ENCODE assay signal across 22 mouse cellular contexts in the genomic region with DNA sequence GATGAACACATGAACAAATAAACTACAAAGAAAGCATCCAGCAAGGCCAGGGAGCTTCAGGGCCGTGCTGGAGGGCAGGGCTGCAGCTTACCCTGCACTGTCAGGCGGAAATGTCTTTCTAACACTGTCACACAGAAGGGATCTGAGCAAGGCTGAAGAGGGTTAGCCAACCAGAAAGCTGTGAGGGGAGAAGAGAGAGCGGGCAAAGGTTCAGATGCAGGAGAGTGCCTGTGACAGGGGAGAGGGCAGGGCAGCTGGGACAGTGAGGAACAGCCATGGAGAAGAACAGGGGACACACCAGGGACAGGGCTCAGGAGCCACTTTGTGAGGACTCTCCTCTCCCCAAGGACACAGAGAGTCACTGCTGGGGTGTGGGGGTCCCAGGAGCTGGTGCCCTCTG. TPM values are rescaled to one million over a fixed set of nuclear protein-coding genes. Genes with fewer than 3 reads are reported as not detected.
DNase-seq lines count a peak whose midpoint lies in the region; ATAC-seq lines count a peak whose summit lies in the region.
"Not testable (repeated sequence)": the region's sequence is repeated elsewhere in the genome, so short reads cannot be mapped to it uniquely, and the experiment has no call there.
"Had no signal": no experiment of that assay in that cellular context is flagged by ENCODE, and none has a peak within 500 bp of the region (broad histone marks: within the 10 kb centered on the region; RNA-seq: fewer than 3 reads in every experiment).

No protein-coding gene starts in this region.

- not testable (repeated sequence) for H3K9me3 ChIP-seq in kidney, embryonic 15.5 days (replicated peaks); kidney, embryonic 16.5 days (ENCODE audit: low read length); midbrain, embryonic 11.5 days (ENCODE audit: control insufficient read depth, low read length); midbrain, embryonic 13.5 days

- H3K36me3 ChIP-seq in kidney, embryonic 15.5 days; kidney, embryonic 16.5 days (ENCODE audit: insufficient read depth, low read length); midbrain, embryonic 11.5 days (ENCODE audit: control insufficient read depth, insufficient read depth, low read length); midbrain, embryonic 13.5 days: not testable (repeated sequence)

- WGBS in kidney, embryonic 15.5 days, result 50% methylated on average over 3 of the region's 3 CpGs
- 37% methylated on average over 3 of the region's 3 CpGs for WGBS in kidney, embryonic 16.5 days
- 19% methylated on average over 3 of the region's 3 CpGs for WGBS in midbrain, embryonic 11.5 days
- WGBS in midbrain, embryonic 13.5 days, result 34% methylated on average over 3 of the region's 3 CpGs

- peak; percentile 66 for DNase-seq in heart, adult 11 months
- not testable (repeated sequence) for DNase-seq in midbrain, embryonic 11.5 days (ENCODE audit: low spot score, missing footprints)

- H3K4me1 ChIP-seq in kidney, embryonic 15.5 days; kidney, embryonic 16.5 days (ENCODE audit: insufficient read depth, low read length); midbrain, embryonic 11.5 days (ENCODE audit: control insufficient read depth, insufficient read depth, low read length); midbrain, embryonic 13.5 days (replicated peaks): not testable (repeated sequence)

- not testable (repeated sequence) for H3K27ac ChIP-seq in kidney, embryonic 15.5 days; kidney, embryonic 16.5 days (ENCODE audit: low read length); midbrain, embryonic 11.5 days (ENCODE audit: low read depth, low read length); midbrain, embryonic 13.5 days

- H3K4me2 ChIP-seq in kidney, embryonic 15.5 days; kidney, embryonic 16.5 days (replicated peaks; ENCODE audit: low read depth, low read length); midbrain, embryonic 11.5 days; midbrain, embryonic 13.5 days (replicated peaks): not testable (repeated sequence)

- H3K9ac ChIP-seq in kidney, embryonic 15.5 days; kidney, embryonic 16.5 days (replicated peaks; ENCODE audit: low read length); midbrain, embryonic 11.5 days (ENCODE audit: low read length); midbrain, embryonic 13.5 days (replicated peaks): not testable (repeated sequence)

- not testable (repeated sequence) for H3K27me3 ChIP-seq in kidney, embryonic 15.5 days; kidney, embryonic 16.5 days (ENCODE audit: insufficient read depth, low read length); midbrain, embryonic 11.5 days (ENCODE audit: control insufficient read depth, insufficient read depth, low read length); midbrain, embryonic 13.5 days

- 0 out of 2 replicates have a peak, but pooled peaks have one; percentile 30 for ATAC-seq in erythroid progenitor cell, adult 5-6 weeks (replicated peaks; ENCODE audit: low FRiP score, poor library complexity, severe bottlenecking)
- ATAC-seq in kidney, embryonic 15.5 days (replicated peaks; ENCODE audit: low FRiP score), result peak; percentile 40; the same call in 1 of the 2 replicates
- peak; percentile 61 for ATAC-seq in kidney, embryonic 16.5 days (ENCODE audit: low FRiP score, low TSS enrichment)
- 0 out of 2 replicates have a peak, but pooled peaks have one; percentile 5 for ATAC-seq in midbrain, embryonic 11.5 days (ENCODE audit: low FRiP score)
- 0 out of 2 replicates have a peak, but pooled peaks have one; percentile 40 for ATAC-seq in midbrain, embryonic 13.5 days

- not testable (repeated sequence) for H3K4me3 ChIP-seq in kidney, embryonic 15.5 days (replicated peaks); kidney, embryonic 16.5 days (ENCODE audit: low read length); midbrain, embryonic 11.5 days (ENCODE audit: low read depth, low read length); midbrain, embryonic 13.5 days (replicated peaks)

RNA-seq across cellular contexts. Expression of a gene that starts 20.6 kb away (rescaled TPM):
- total RNA-seq in erythroid progenitor cell, adult 5-6 weeks (2015; ENCODE audit: low replicate concordance), result not detected in 2 replicates
- total RNA-seq in erythroid progenitor cell, adult 5-6 weeks (2017; ENCODE audit: low replicate concordance), result not detected in 2 replicates
- not detected in 2 replicates for polyA plus RNA-seq in kidney, embryonic 15.5 days (2015; fragmentation: Nextera tagmentation; extraction: Ambion mirVana)
- not detected in 2 replicates for polyA plus RNA-seq in kidney, embryonic 16.5 days (2015; fragmentation: Nextera tagmentation; extraction: Ambion mirVana)
- not detected in 2 replicates for polyA plus RNA-seq in midbrain, embryonic 11.5 days (2014; fragmentation: Nextera tagmentation; extraction: Ambion mirVana)
- polyA plus RNA-seq in midbrain, embryonic 13.5 days (2015; fragmentation: Nextera tagmentation; extraction: Ambion mirVana), result not detected in 2 replicates
- total RNA-seq: adrenal gland, adult 18-20 months; adrenal gland, adult 2 months; adrenal gland, adult 8-10 months; adrenal gland, postnatal 10 days; adrenal gland, postnatal 14 days; adrenal gland, postnatal 25 days; adrenal gland, postnatal 36 days; adrenal gland, postnatal 4 days; CH12.LX; G1E; MEL had no signal
- polyA plus RNA-seq: activated CD4-positive, CD25-positive, alpha-beta regulatory T cell, adult 4 months; adrenal gland, adult 2 months; brain, embryonic 14.5 days; C2C12; CD4-positive, CD25-positive, alpha-beta regulatory T cell, adult 4 months; G1E; Patski had no signal

RNA-seq across cellular contexts. Expression of a gene that starts 57.2 kb away (rescaled TPM):
- not detected in 2 replicates for total RNA-seq in erythroid progenitor cell, adult 5-6 weeks (2015; ENCODE audit: low replicate concordance)
- total RNA-seq in erythroid progenitor cell, adult 5-6 weeks (2017; ENCODE audit: low replicate concordance), result not detected in 2 replicates
- 0.81 and 1.7 TPM in 2 replicates for polyA plus RNA-seq in kidney, embryonic 15.5 days (2015; fragmentation: Nextera tagmentation; extraction: Ambion mirVana)
- polyA plus RNA-seq in kidney, embryonic 16.5 days (2015; fragmentation: Nextera tagmentation; extraction: Ambion mirVana), result 0.30 and 0.36 TPM in 2 replicates
- polyA plus RNA-seq in midbrain, embryonic 11.5 days (2014; fragmentation: Nextera tagmentation; extraction: Ambion mirVana), result 0.27 TPM in 1 of 2 replicates, not detected in the other
- 0.11 TPM in 1 of 2 replicates, not detected in the other for polyA plus RNA-seq in midbrain, embryonic 13.5 days (2015; fragmentation: Nextera tagmentation; extraction: Ambion mirVana)
- total RNA-seq: adrenal gland, adult 18-20 months; adrenal gland, adult 8-10 months; adrenal gland, postnatal 25 days; G1E; MEL had no signal
- polyA plus RNA-seq: adrenal gland, adult 2 months; brain, embryonic 14.5 days; C2C12; G1E had no signal

Comparison
In these comparisons a context has a peak if more than half of its experiments do, and no peak if none do; other contexts are left out.
1. ATAC-seq: peak in every context shown above with its lines; median percentile 61 in kidney, embryonic 16.5 days; 40 in kidney, embryonic 15.5 days; 40 in midbrain, embryonic 13.5 days; 30 in erythroid progenitor cell, adult 5-6 weeks; 5 in midbrain, embryonic 11.5 days.